Mouse (Mus musculus) liver, embryonic 14.5 days (tissue): ENCODE data around the gene Klhl20.

ENCODE experiments used
- CTCF ChIP-seq: IDR thresholded peaks from 2 replicates; pipeline ENCODE4 v1.5.1; 2016; ENCODE audit warnings: antibody characterized with exemption, low read depth, control low read depth
- EP300 ChIP-seq: IDR thresholded peaks from 2 replicates; pipeline ENCODE4 v1.6.1; 2016; ENCODE audit warnings: antibody characterized with exemption, low read depth

DNA sequence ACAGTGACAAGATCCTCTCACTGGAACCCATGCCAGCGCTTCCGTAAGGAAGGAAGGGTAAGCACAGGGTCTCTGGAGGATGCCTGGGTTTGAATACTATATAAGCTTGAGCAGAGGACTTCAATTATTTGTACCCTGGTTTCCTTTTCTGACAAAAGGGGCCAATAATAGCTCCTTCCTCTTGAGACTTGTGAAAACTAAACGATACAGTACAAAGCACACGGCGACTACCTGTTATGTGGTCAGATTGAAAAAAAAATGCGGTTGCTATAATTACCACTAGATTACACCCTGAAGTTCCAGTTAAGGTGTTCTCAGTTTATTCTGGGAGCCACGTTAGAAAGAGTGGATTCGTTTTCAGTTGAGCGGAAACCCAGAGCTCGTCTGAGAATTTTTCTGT is 25.2 kb upstream of the Klhl20 start:
- TF ChIP-seq CTCF (no peak), EP300 (no peak)
